Comparison of ENCODE assay signal across 19 mouse cellular contexts in genomic region chr12:29965016-29965415, GRCm38 (mm10). TPM values are rescaled to one million over a fixed set of nuclear protein-coding genes. Genes with fewer than 3 reads are reported as not detected.
"Had no signal": no experiment of that assay in that cellular context is flagged by ENCODE, and none has a peak within 500 bp of the region (broad histone marks: within the 10 kb centered on the region; RNA-seq: fewer than 3 reads in every experiment).

No protein-coding gene starts in this region.

- H3K27ac ChIP-seq: kidney, embryonic 15.5 days; left cerebral cortex, adult 2 months; liver, embryonic 13.5 days; midbrain, embryonic 12.5 days; midbrain, embryonic 15.5 days; neural tube, embryonic 12.5 days; neural tube, embryonic 15.5 days; stomach, embryonic 15.5 days had no signal

- H3K36me3 ChIP-seq: liver, embryonic 13.5 days had no signal

- ATAC-seq: midbrain, embryonic 15.5 days had no signal

- H3K4me3 ChIP-seq: kidney, embryonic 15.5 days; left cerebral cortex, adult 2 months; liver, embryonic 13.5 days; midbrain, embryonic 12.5 days; midbrain, embryonic 15.5 days; neural tube, embryonic 12.5 days; neural tube, embryonic 15.5 days; stomach, embryonic 15.5 days had no signal

- H3K27me3 ChIP-seq: kidney, embryonic 15.5 days; liver, embryonic 13.5 days; midbrain, embryonic 12.5 days; midbrain, embryonic 15.5 days; neural tube, embryonic 12.5 days; neural tube, embryonic 15.5 days; stomach, embryonic 15.5 days had no signal

- H3K4me1 ChIP-seq: liver, embryonic 13.5 days; stomach, embryonic 15.5 days had no signal

- H3K4me2 ChIP-seq: kidney, embryonic 15.5 days; liver, embryonic 13.5 days; midbrain, embryonic 12.5 days; midbrain, embryonic 15.5 days; neural tube, embryonic 12.5 days; neural tube, embryonic 15.5 days; stomach, embryonic 15.5 days had no signal

- H3K9ac ChIP-seq: kidney, embryonic 15.5 days; liver, embryonic 13.5 days; midbrain, embryonic 12.5 days; midbrain, embryonic 15.5 days; neural tube, embryonic 12.5 days; neural tube, embryonic 15.5 days; stomach, embryonic 15.5 days had no signal

- H3K9me3 ChIP-seq: kidney, embryonic 15.5 days; liver, embryonic 13.5 days; midbrain, embryonic 12.5 days; midbrain, embryonic 15.5 days; neural tube, embryonic 12.5 days; neural tube, embryonic 15.5 days; stomach, embryonic 15.5 days had no signal

- DNase-seq: kidney, adult 11 months; kidney, adult 8-10 months; kidney, postnatal 10 days; kidney, postnatal 36 days; layer of hippocampus, postnatal 36 days; liver, embryonic 13.5 days; right cerebral cortex, adult 18-20 months; right cerebral cortex, postnatal 14 days; right cerebral cortex, postnatal 4 days; thymus, adult 18-20 months; thymus, postnatal 36 days had no signal

RNA-seq across cellular contexts. Expression of gene Pxdn, which starts 27.6 kb away (rescaled TPM):
- total RNA-seq: megakaryocyte, adult 5-6 weeks had no signal
